Mouse (Mus musculus): ENCODE measurements at regions not wholly inside any gene's neighbourhood (a gene's known extent, or its start where the extent isn't known, plus 50 kb on each side); places are given as distances from the start of the nearest gene placed in this dataset.

- TF ChIP-seq CTCF (IDR thresholded peaks at IDR 0.05; ENCODE audit: low read depth) (no peak), EP300 (optimal IDR thresholded peaks at IDR 0.05) (peak; percentile 21)
These were observed 203.2 kb downstream of the 1700064H15Rik start for GRCm38 (mm10) chr3:19425322-19425721.

Data from stomach, postnatal 0 days (tissue).